Mouse (Mus musculus): ENCODE data around the gene Trim47.

The Trim47 gene

GRCm38 (mm10) chr11:116127156-116127980 lies at the start of gene Trim47:
TSS of gene Trim47 (minus strand) at chr11:116127210.
- in situ Hi-C loops (cut with MboI; ENCODE audit: unreplicated experiment in 2 of 2), result no loop called here

- in situ Hi-C loops (cut with MboI; ENCODE audit: unreplicated experiment in 2 of 2), result no loop called here
Observed at GRCm38 (mm10) chr11:116176010-116176409, 49.0 kb upstream of the Trim47 start.

- in situ Hi-C loops (cut with MboI; ENCODE audit: unreplicated experiment in 2 of 2), result no loop called here
Observed at GRCm38 (mm10) chr11:116174775-116175448, 47.9 kb upstream of the Trim47 start.

DNA sequence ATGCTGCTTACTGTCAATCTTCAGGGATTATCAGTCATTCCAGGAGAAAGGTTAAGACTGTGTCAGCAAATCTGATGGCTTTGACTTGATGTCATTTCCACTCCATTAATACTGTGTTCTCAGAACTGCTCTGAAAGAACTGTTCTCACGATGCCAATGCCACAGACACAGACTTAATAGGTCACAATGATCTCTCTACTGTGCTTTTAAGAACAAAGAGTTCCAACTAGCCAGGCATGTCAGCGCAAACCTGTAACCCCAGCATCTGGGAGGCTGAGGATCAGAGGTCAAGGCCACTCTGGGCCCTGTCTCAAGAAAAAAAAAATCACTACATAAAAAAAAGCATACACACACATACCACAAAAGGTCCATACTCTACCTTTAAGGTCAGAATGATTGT lies 44.9 kb upstream of the Trim47 start:
- in situ Hi-C loops (cut with MboI; ENCODE audit: unreplicated experiment in 2 of 2), result no loop called here

DNA sequence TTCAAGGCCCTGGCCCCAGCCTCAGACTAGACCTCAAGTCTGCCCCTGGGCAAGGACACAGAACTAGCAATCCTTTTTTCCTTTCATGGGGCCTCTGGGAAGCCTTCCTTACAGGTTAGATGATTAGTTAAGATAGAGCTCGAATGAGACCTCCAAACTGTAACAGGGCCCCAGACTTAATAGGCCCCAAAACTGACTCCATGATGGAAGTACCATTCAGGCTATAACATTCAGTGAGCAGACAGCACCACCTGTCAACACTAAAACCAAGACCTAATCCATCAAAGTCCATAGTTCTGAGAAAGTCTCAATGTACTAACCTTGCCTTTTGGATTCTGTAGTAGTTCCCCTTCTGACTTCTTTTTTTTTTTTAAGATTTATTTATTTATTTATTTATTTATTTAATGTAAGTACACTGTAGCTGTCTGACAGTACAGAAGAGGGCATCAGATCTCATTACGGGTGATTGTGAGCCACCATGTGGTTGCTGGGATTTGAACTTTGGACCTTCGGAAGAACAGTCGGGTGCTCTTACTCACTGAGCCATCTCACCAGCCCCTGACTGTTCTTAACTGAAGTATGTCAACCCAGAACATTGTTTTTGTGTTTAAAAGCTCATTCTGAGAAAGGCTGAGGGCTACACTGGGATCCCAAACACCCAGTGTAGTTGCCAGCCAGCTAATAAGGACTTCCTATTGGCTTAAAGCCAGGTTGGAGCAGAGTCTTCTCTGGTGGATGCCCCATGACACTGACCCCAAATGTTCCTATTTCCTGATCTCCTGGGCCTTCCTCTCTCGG lies 43.2 kb upstream of the Trim47 start:
- in situ Hi-C loops (cut with MboI; ENCODE audit: unreplicated experiment in 2 of 2), result no loop called here

GRCm38 (mm10) chr11:116169214-116169613 lies 42.2 kb upstream of the Trim47 start:
- in situ Hi-C loops (cut with MboI; ENCODE audit: unreplicated experiment in 2 of 2), result no loop called here

GRCm38 (mm10) chr11:116167884-116168439 lies 41.0 kb upstream of the Trim47 start, which contains the start of gene Fbf1:
TSS of gene Fbf1 (minus strand) at chr11:116168166.
- in situ Hi-C loops (cut with MboI; ENCODE audit: unreplicated experiment in 2 of 2), result no loop called here

DNA sequence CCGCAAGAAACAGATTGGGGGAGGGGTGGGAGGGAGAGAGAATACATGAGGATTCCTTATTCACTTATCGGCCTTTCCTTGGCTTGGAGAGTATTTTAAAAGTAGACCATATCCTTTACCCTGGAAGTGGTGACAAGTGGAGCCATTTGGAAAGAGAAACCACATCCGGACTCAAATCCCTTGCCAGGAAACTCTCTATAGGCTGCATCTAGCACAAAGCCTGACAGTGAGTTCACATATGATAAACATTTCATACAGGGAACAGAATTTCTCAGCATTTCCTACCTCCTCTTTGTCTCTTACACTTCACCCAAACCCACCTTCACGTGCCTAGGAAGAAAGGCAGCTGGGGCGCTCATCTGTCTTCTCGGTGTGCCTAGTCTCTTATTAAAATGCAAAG lies 40.2 kb upstream of the Trim47 start:
- in situ Hi-C loops (cut with MboI; ENCODE audit: unreplicated experiment in 2 of 2), result no loop called here

DNA sequence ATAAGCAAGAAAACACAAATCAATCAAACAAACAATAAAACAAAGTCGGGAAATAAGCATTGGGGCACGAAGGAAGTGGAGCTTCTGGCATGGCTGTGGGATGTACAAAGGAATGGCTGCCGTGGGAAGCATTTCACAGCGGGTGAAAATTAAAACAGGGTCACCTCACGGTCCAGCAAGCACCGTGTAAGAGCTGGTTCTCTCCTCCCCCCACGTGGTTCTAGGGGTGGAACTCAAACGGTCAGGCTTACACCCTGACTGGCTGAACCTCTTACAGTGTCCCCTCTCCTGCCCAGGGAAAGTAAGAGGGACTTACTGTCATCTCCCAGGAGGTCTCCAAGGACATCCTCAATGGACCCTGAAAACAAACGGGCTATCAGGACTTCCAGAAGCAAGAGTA lies 36.0 kb upstream of the Trim47 start:
- in situ Hi-C loops (cut with MboI; ENCODE audit: unreplicated experiment in 2 of 2), result no loop called here

DNA sequence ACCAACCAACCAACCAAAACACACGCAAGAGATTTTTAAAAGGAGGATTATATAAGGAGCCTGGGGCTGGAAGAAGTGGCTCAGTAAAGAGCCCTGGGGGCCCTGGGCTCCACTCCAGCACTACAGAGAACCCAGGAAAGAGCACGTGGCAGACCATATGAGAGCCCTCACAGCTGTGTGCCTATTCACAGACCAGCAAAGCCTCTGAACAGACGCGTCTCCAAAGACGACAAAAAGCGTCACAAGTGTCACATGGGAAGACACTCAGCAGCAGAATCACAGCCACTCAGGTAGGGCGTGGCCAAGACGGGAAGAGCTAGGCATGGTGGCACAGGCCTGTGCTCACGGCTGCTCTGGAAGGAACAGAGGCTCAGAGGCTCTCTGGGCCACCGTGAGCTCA lies 35.1 kb upstream of the Trim47 start:
- in situ Hi-C loops (cut with MboI; ENCODE audit: unreplicated experiment in 2 of 2), result no loop called here

GRCm38 (mm10) chr11:116161312-116161711 lies 34.3 kb upstream of the Trim47 start:
- in situ Hi-C loops (cut with MboI; ENCODE audit: unreplicated experiment in 2 of 2), result no loop called here

DNA sequence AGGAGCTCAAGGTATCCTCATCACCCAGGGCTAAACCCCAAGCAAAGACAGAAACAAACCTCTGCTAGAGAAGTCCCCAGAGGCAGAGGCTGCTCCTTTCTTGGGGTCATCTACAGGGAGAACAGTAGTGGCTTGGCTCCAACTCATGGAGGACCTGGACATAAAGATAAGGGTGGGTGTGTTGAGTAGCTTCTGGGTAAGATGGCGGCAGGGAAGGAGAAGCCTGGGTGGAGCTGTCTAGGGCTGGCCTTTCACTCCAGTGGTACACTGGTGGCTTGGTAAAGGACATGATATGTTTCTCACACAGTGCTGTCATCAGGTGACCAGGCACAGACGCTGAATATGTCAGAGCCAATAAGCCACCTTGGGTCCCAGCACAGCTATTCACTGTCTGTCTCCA lies 23.9 kb upstream of the Trim47 start:
- in situ Hi-C loops (cut with MboI; ENCODE audit: unreplicated experiment in 2 of 2), result no loop called here

- in situ Hi-C loops (cut with MboI; ENCODE audit: unreplicated experiment in 2 of 2), result loop anchor here (5.0 to 10.0 kb wide), 4 partner anchors 55 to 315 kb away; partner anchors contain the start of gene Qrich2 (in 1 of the 2)
Observed at GRCm38 (mm10) chr11:116149341-116149740, 22.3 kb upstream of the Trim47 start.

GRCm38 (mm10) chr11:116148761-116149221 lies 21.8 kb upstream of the Trim47 start:
- in situ Hi-C loops (cut with MboI; ENCODE audit: unreplicated experiment in 2 of 2), result loop anchor here (5.0 to 10.0 kb wide), 4 partner anchors 56 to 316 kb away; partner anchors contain the start of gene Qrich2 (in 1 of the 2)

- in situ Hi-C loops (cut with MboI; ENCODE audit: unreplicated experiment in 2 of 2), result loop anchor here (5.0 to 10.0 kb wide), 4 partner anchors 58 to 318 kb away; partner anchors contain the start of gene Qrich2 (in 1 of the 2)
Observed at GRCm38 (mm10) chr11:116146294-116146985, 19.4 kb upstream of the Trim47 start.

DNA sequence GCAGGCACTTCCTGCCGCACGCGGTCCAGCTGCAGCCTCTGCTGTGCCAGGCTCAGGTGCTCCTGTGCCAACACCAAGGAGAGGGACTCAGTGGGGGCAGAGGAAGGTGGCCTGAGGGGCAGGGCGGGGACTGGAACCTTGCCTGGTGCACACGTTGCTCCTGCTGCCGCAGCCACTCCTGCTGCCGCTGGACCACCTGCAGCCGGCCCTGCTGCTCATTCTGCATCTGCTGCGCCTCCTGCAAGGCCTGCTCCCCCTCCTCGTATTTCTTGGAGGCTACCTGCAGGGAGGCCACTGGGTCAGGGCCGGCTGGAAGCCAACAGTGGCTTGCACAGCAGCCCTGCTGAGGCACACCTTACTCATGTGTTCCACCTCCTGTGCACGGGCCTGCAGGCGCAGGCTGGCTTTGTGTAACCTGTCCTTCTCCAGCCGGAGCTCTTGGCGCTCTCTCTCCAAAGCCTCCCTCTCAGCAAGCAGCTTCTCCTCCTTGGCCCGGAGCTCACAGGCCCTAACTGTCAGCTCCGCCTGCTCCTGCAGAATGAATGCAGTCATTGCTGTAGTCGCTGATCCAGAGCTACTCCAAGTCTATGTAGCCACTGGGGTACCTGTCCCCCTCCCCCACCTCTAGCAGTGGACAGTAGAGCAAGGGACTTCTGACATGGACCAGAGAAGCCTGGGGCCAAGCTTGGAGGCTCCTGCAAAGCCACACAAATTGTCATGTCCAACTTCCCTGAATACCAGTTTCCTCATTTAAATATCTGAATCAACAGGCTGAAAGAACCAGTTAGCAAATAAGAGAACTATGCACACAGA lies 18.7 kb upstream of the Trim47 start:
- in situ Hi-C loops (cut with MboI; ENCODE audit: unreplicated experiment in 2 of 2), result loop anchor here (5.0 to 10.0 kb wide), 4 partner anchors 59 to 319 kb away; partner anchors contain the start of gene Qrich2 (in 1 of the 2)

DNA sequence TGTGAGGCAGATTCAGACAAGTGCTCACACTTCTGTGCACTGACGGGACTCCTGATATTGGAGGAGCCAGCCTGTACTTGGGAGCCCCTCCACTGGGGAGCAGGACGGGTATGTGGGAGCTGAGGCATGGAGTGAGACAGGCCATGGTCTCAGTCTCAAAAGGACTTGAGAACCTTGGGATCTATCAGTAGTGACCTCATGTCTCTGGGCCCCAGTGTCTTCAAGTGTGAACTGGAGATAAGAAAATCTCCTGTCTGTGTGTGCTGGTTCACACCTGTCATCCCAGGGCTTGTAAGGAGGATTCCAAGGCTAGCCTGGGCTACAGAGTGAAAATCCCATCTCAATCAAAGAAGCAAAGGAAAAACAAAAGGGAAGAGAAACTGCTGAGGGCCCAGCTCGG lies 16.5 kb upstream of the Trim47 start:
- in situ Hi-C loops (cut with MboI; ENCODE audit: unreplicated experiment in 2 of 2), result loop anchor here (10.0 kb wide), 3 partner anchors 61 to 321 kb away; partner anchors contain the start of gene Qrich2 (in 1 of the 2)

DNA sequence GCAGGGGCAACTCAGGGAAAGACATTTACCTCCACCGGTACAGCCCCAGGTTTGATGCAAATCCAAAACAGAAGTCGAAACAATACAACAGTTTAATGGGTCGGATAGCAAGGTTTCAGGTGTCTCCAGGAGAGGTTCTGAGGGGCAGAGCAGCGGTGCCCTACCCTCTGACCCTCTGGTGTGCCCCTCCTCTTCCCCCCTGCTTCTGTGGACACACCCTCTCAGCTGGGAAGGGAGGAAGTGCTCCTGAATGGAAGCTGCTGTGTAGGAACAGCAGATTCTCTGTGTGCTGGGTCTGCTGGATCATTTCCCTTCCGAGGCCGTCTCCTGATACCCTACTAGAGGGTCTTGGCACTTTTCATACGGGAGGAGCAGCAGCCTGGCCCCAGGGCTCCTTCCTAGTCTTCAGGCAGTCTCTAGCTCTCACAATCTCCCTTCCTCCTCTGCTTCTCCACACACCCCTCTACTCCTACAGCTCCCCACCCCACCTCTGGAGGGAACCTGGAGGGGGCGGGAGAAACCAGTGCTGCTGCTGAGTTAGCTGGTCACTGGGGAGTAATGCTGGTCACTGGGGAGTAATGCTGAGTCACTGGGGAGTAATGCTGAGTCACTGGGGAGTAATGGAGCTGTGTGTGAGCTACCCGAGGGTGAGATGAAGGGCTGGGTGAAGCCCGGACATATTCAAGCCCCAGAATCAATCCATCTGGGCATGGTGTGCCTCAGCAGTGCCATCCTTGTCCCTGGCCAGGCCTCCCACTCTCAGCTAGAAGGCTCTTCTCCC lies 15.4 kb upstream of the Trim47 start:
- in situ Hi-C loops (cut with MboI; ENCODE audit: unreplicated experiment in 2 of 2), result loop anchor here (10.0 kb wide), 3 partner anchors 62 to 322 kb away; partner anchors contain the start of gene Qrich2 (in 1 of the 2)
